Mouse (Mus musculus): Measurements from ENCODE around the gene H2-Eb2. TPM values are rescaled to one million over a fixed set of nuclear protein-coding genes. Genes with fewer than 3 reads are reported as not detected.

Gene H2-Eb2
- polyA plus RNA-seq, 1 experiment from 2014 or later = 0.09 TPM

DNA sequence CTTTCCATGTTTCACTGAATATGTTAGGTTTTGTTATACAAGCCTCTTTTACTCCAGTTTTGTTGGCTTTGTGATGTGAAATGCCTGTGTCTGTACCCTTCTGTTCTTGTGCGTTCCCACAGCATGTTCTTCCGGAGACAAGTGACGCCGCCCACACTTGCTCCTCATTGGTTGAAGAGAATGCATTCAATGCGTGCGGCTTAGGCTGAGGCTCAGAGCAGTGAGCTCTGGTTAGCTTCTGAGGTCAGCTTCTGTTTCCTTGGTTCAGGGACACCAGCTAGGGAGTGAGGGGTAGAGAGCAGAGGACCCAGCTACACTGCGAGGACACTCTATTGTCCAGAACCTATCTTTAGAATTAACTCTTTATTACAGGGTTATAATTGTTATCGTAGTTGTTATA is 33.9 kb upstream of the H2-Eb2 start:
- 14% methylated on average over 8 of the region's 8 CpGs for WGBS
- peak; percentile 81 for ATAC-seq (ENCODE audit: low FRiP score, low TSS enrichment)
- Histone ChIP-seq H3K4me2 (replicated peaks; ENCODE audit: low read depth, low read length) (no peak overlapping the region), H3K4me1 (ENCODE audit: control insufficient read depth, insufficient read depth, low read length) (no peaks in the 10 kb centered on the region), H3K9ac (ENCODE audit: low read depth, low read length) (no peak overlapping the region), H3K27me3 (ENCODE audit: control insufficient read depth, insufficient read depth, low read length) (no peaks in the 10 kb centered on the region), H3K36me3 (ENCODE audit: control insufficient read depth, insufficient read depth, low read length) (no peaks in the 10 kb centered on the region), H3K27ac (ENCODE audit: low read depth, low read length) (no peak overlapping the region), H3K9me3 (ENCODE audit: control insufficient read depth, low read length) (no peaks in the 10 kb centered on the region), H3K4me3 (ENCODE audit: low read length) (no peak overlapping the region)

DNA sequence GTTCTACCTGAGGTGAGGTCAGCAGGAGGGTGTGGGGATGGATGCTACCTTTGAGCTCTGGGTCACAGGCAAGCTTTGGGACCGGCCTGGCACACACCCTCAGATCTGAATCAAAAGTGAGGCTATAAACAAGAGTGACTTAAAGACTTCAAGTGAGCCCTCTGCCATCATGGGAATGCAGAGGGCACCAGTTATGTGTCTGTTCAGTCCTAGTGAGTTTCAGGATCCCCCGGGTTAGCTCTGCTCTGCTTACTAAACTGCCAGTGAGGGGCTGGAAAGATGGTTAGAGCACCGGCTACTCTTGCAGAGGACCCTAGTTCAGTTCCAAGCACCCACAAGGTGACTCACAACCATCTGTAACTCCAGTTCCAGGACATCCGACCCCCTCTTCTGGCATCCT is 32.9 kb upstream of the H2-Eb2 start:
- no peaks in the 10 kb centered on the region for H3K27me3 ChIP-seq (ENCODE audit: control insufficient read depth, insufficient read depth, low read length)
- no peak overlapping the region for H3K4me3 ChIP-seq (ENCODE audit: low read length)
- no peak overlapping the region for H3K4me2 ChIP-seq (replicated peaks; ENCODE audit: low read depth, low read length)
- 91% methylated on average over 4 of the region's 4 CpGs for whole genome bisulfite sequencing
- H3K9me3 ChIP-seq (ENCODE audit: control insufficient read depth, low read length) = no peaks in the 10 kb centered on the region
- no peak overlapping the region for H3K27ac ChIP-seq (ENCODE audit: low read depth, low read length)
- ATAC-seq (ENCODE audit: low FRiP score, low TSS enrichment) = no peak
- no peaks in the 10 kb centered on the region for H3K4me1 ChIP-seq (ENCODE audit: control insufficient read depth, insufficient read depth, low read length)
- no peaks in the 10 kb centered on the region for H3K36me3 ChIP-seq (ENCODE audit: control insufficient read depth, insufficient read depth, low read length)
- H3K9ac ChIP-seq (ENCODE audit: low read depth, low read length) = no peak overlapping the region

DNA sequence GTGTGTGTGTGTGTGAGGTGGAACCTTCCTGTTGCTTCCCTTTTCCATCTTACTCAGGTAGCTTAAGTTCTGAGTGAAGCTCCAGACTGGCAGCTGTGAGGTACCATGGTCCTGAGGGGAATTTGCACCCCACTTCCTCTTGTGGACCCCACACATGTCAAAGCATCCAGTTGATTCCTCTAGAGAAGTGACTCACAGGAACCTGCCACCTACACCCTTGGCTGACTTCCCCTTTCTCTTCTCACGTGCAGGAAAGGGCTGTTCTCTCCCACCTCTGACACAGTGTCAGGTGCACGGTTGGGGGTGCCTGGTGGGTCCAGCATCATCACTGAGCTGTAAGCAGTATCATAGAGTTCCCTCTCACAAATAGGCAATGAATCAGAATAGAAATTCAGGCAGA is 31.9 kb upstream of the H2-Eb2 start:
- Histone ChIP-seq H3K9ac (ENCODE audit: low read depth, low read length) (no peak overlapping the region), H3K4me1 (ENCODE audit: control insufficient read depth, insufficient read depth, low read length) (no peaks in the 10 kb centered on the region), H3K27ac (ENCODE audit: low read depth, low read length) (no peak overlapping the region), H3K9me3 (ENCODE audit: control insufficient read depth, low read length) (no peaks in the 10 kb centered on the region), H3K4me3 (ENCODE audit: low read length) (no peak overlapping the region), H3K36me3 (ENCODE audit: control insufficient read depth, insufficient read depth, low read length) (no peaks in the 10 kb centered on the region), H3K4me2 (replicated peaks; ENCODE audit: low read depth, low read length) (no peak overlapping the region), H3K27me3 (ENCODE audit: control insufficient read depth, insufficient read depth, low read length) (no peaks in the 10 kb centered on the region)
- ATAC-seq (ENCODE audit: low FRiP score, low TSS enrichment) = no peak
- 49% methylated on average over 2 of the region's 2 CpGs for WGBS

DNA sequence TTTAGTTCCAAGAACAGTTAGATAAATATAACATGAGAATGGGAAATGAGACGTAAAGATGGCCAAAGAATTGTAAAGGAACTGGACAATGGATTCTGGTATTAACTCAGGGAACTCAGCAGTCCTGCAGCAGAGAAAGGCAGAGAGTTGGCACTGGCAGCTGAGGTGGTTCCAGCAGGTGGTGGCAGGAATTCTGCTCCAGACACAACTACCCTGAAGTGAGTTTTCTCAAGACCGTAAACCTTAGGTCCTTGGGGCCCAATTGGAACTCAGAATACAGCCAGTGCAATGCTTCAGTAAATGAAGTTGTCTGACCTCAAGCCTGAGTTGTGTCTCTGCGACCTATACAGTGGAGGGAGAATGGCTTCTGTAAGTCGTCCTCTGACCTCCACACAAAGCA is 31.2 kb upstream of the H2-Eb2 start:
- H3K4me2 ChIP-seq (replicated peaks; ENCODE audit: low read depth, low read length) = no peak overlapping the region
- H3K9ac ChIP-seq (ENCODE audit: low read depth, low read length) = no peak overlapping the region
- H3K36me3 ChIP-seq (ENCODE audit: control insufficient read depth, insufficient read depth, low read length) = no peaks in the 10 kb centered on the region
- WGBS = 64% methylated on average over 4 of the region's 4 CpGs
- H3K4me3 ChIP-seq (ENCODE audit: low read length) = no peak overlapping the region
- no peak for ATAC-seq (ENCODE audit: low FRiP score, low TSS enrichment)
- no peaks in the 10 kb centered on the region for H3K9me3 ChIP-seq (ENCODE audit: control insufficient read depth, low read length)
- no peaks in the 10 kb centered on the region for H3K27me3 ChIP-seq (ENCODE audit: control insufficient read depth, insufficient read depth, low read length)
- H3K27ac ChIP-seq (ENCODE audit: low read depth, low read length) = no peak overlapping the region
- no peaks in the 10 kb centered on the region for H3K4me1 ChIP-seq (ENCODE audit: control insufficient read depth, insufficient read depth, low read length)

GRCm38 (mm10) chr17:34295307-34295706 is 30.2 kb upstream of the H2-Eb2 start:
- Histone ChIP-seq H3K9me3 (ENCODE audit: control insufficient read depth, low read length) (no peaks in the 10 kb centered on the region), H3K27ac (ENCODE audit: low read depth, low read length) (no peak overlapping the region), H3K9ac (ENCODE audit: low read depth, low read length) (no peak overlapping the region), H3K4me3 (ENCODE audit: low read length) (no peak overlapping the region), H3K4me2 (replicated peaks; ENCODE audit: low read depth, low read length) (no peak overlapping the region), H3K36me3 (ENCODE audit: control insufficient read depth, insufficient read depth, low read length) (no peaks in the 10 kb centered on the region), H3K27me3 (ENCODE audit: control insufficient read depth, insufficient read depth, low read length) (no peaks in the 10 kb centered on the region), H3K4me1 (ENCODE audit: control insufficient read depth, insufficient read depth, low read length) (no peaks in the 10 kb centered on the region)
- no peak for ATAC-seq (ENCODE audit: low FRiP score, low TSS enrichment)

GRCm38 (mm10) chr17:34295891-34296794 is 29.3 kb upstream of the H2-Eb2 start:
- peak; percentile 76 for ATAC-seq (ENCODE audit: low FRiP score, low TSS enrichment)
- H3K4me1 ChIP-seq (ENCODE audit: control insufficient read depth, insufficient read depth, low read length) = no peaks in the 10 kb centered on the region
- WGBS = 19% methylated on average over 23 of the region's 23 CpGs
- no peak overlapping the region for H3K9ac ChIP-seq (ENCODE audit: low read depth, low read length)
- H3K36me3 ChIP-seq (ENCODE audit: control insufficient read depth, insufficient read depth, low read length) = no peaks in the 10 kb centered on the region
- no peak overlapping the region for H3K27ac ChIP-seq (ENCODE audit: low read depth, low read length)
- no peaks in the 10 kb centered on the region for H3K9me3 ChIP-seq (ENCODE audit: control insufficient read depth, low read length)
- H3K27me3 ChIP-seq (ENCODE audit: control insufficient read depth, insufficient read depth, low read length) = no peaks in the 10 kb centered on the region
- peak overlapping the region; percentile 36 for H3K4me3 ChIP-seq (ENCODE audit: low read length)
- H3K4me2 ChIP-seq (replicated peaks; ENCODE audit: low read depth, low read length) = peak overlapping the region; percentile 52

DNA sequence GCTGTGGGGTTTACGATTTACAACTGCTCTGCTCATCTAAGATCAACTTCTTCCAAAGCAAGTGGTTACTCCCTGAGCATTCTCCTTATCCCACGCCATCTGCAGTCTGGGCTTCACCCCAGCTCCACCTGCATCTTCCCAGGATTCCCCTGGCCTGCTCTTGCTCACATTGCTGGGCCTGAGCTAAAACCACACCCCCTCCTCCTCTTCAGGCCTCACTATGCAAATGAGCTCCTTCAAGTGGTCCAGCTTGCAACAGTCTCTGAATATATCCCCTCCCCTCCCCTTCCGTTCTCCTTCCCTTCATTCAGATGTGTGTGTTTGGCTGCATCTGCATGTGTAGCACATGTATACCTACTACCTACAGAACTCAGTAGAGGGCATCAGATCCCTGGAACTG is 26.1 kb upstream of the H2-Eb2 start:
- Histone ChIP-seq H3K4me1 (ENCODE audit: control insufficient read depth, insufficient read depth, low read length) (no peaks in the 10 kb centered on the region), H3K4me3 (ENCODE audit: low read length) (no peak overlapping the region), H3K9ac (ENCODE audit: low read depth, low read length) (no peak overlapping the region), H3K4me2 (replicated peaks; ENCODE audit: low read depth, low read length) (no peak overlapping the region), H3K27me3 (ENCODE audit: control insufficient read depth, insufficient read depth, low read length) (no peaks in the 10 kb centered on the region), H3K9me3 (ENCODE audit: control insufficient read depth, low read length) (no peaks in the 10 kb centered on the region), H3K36me3 (ENCODE audit: control insufficient read depth, insufficient read depth, low read length) (no peaks in the 10 kb centered on the region), H3K27ac (ENCODE audit: low read depth, low read length) (no peak overlapping the region)
- 73% methylated on average over 3 of the region's 3 CpGs for WGBS
- 0 out of 2 replicates have a peak, but pooled peaks have one; percentile 6 for ATAC-seq (ENCODE audit: low FRiP score, low TSS enrichment)

DNA sequence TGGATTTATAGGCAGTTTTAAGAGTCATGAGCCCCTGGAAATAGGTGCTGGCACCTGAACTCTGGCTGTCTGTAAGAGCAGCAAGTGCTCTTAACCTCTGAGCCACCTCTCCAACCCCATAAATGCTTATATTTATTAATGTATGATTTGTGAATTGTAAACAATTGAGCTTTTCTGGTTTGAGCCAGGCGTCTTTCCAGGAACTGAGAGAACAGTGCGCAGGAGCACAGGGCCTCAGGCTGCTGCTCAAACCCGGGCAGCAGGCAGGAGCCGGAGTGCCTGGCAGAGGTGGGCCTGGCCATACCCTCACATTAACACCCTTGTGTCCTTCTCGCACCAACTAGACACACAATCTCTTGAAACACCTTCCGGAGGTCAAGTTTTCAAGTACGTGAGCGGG is 25.4 kb upstream of the H2-Eb2 start:
- no peak overlapping the region for H3K4me2 ChIP-seq (replicated peaks; ENCODE audit: low read depth, low read length)
- H3K27me3 ChIP-seq (ENCODE audit: control insufficient read depth, insufficient read depth, low read length) = no peaks in the 10 kb centered on the region
- no peaks in the 10 kb centered on the region for H3K9me3 ChIP-seq (ENCODE audit: control insufficient read depth, low read length)
- H3K4me3 ChIP-seq (ENCODE audit: low read length) = no peak overlapping the region
- no peaks in the 10 kb centered on the region for H3K36me3 ChIP-seq (ENCODE audit: control insufficient read depth, insufficient read depth, low read length)
- no peaks in the 10 kb centered on the region for H3K4me1 ChIP-seq (ENCODE audit: control insufficient read depth, insufficient read depth, low read length)
- no peak overlapping the region for H3K27ac ChIP-seq (ENCODE audit: low read depth, low read length)
- ATAC-seq (ENCODE audit: low FRiP score, low TSS enrichment) = no peak
- 83% methylated on average over 8 of the region's 8 CpGs for WGBS
- no peak overlapping the region for H3K9ac ChIP-seq (ENCODE audit: low read depth, low read length)

DNA sequence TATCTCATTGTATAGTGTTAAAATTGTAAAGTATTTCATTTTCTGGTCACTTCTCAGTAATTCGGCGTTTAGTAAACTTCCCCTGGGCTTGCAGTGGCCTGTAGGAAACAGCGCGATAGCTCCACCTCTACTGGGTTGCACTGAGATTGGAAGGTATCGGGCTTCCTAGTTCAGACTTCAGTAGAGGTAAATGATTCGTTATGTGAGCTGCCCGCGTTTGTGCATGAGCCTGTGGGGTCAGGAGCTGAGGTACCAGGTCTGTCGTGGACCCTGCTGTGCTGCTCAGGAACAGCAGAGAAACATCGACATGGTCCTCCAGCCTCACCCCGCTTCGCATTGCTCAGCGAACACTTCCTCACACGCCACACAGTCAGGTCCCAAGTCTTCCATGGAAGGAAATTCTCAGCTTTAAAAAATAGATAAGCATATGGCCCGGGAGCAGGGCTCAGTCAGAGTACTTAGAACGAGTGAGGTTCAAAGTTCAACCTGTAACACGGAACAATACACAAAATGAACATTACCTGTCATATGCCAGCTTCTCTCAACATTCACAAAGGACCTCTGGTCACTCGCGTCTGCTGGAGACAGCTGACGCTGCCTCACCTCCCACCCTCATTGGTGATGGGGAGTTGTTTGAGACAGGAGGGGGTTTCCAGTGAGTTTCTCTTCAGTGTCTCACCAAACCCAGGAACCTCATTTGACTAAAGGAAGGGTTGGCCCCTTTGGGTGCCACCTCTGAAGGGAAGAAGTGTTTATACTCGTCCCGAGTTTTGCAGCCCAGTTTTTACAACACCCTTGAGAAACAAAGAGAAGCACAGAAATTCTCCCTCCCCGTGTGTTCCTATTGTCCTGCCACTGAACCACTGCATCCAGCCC is 24.5 kb upstream of the H2-Eb2 start:
- Histone ChIP-seq H3K27ac (ENCODE audit: low read depth, low read length) (no peak overlapping the region), H3K9ac (ENCODE audit: low read depth, low read length) (no peak overlapping the region), H3K4me3 (ENCODE audit: low read length) (no peak overlapping the region), H3K27me3 (ENCODE audit: control insufficient read depth, insufficient read depth, low read length) (no peaks in the 10 kb centered on the region), H3K9me3 (ENCODE audit: control insufficient read depth, low read length) (no peaks in the 10 kb centered on the region), H3K4me1 (ENCODE audit: control insufficient read depth, insufficient read depth, low read length) (no peaks in the 10 kb centered on the region), H3K4me2 (replicated peaks; ENCODE audit: low read depth, low read length) (no peak overlapping the region), H3K36me3 (ENCODE audit: control insufficient read depth, insufficient read depth, low read length) (no peaks in the 10 kb centered on the region)
- 74% methylated on average over 23 of the region's 23 CpGs for WGBS
- ATAC-seq (ENCODE audit: low FRiP score, low TSS enrichment) = no peak
